Mouse (Mus musculus) cerebellum, adult 2 months (tissue): ENCODE measurements around the gene Birc5. TPM values are rescaled to one million over a fixed set of nuclear protein-coding genes. Genes with fewer than 3 reads are reported as not detected.

Source experiments
- DNase-seq, 2 experiments: peaks; one replicate each; pipeline ENCODE4 v3.0.0; 2021
- H3K27ac ChIP-seq: fragments of 200-500 bp; 2 replicates; pipeline ENCODE4 v1.5.1; 2012; ENCODE audit warnings: low read length, control low read depth, inconsistent platforms; ENCODE audit not compliant: insufficient read depth
- H3K27me3 ChIP-seq: fragments of 200-500 bp; 2 replicates; pipeline ENCODE4 v1.6.1; 2012; ENCODE audit warnings: inconsistent platforms, mild to moderate bottlenecking, low read length, moderate library complexity; ENCODE audit not compliant: control insufficient read depth, insufficient read depth
- H3K4me1 ChIP-seq: fragments of 200-500 bp; 2 replicates; pipeline ENCODE4 v1.6.1; 2011; ENCODE audit warnings: low read length; ENCODE audit not compliant: control insufficient read depth, insufficient read depth
- H3K4me3 ChIP-seq: fragments of 200-500 bp; replicated peaks from 2 replicates; pipeline ENCODE3; 2011; ENCODE audit warnings: mild to moderate bottlenecking, low read depth, low read length, control low read depth; ENCODE audit not compliant: insufficient read depth
- CTCF ChIP-seq: fragments of 200-500 bp; IDR thresholded peaks from 2 replicates; pipeline ENCODE4 v1.5.1; 2011; ENCODE audit warnings: low read depth, mild to moderate bottlenecking, control low read depth, low read length, moderate library complexity, borderline replicate concordance; ENCODE audit not compliant: insufficient read depth
- POLR2A ChIP-seq: fragments of 200-500 bp; IDR thresholded peaks from 2 replicates; pipeline ENCODE4 v1.6.1; 2011; ENCODE audit warnings: low read length, control low read depth, borderline replicate concordance; ENCODE audit not compliant: insufficient read depth
- WGBS: fragments of 180-500 bp; shearing (Covaris S2); methylation state at CpG from one replicate; pipeline ENCODE4 v1.1.7; 2018; 5-methylcytosine and 5-hydroxymethylcytosine counted together
- polyA plus RNA-seq: library from polyadenylated mRNA; depleted of rRNA; stranded (reverse); fragments of >200 nt; gene quantifications from 2 replicates; pipeline ENCODE4 v1.2.3, GENCODE M21; 2012

Gene Birc5
- polyA plus RNA-seq, 1 experiment: 1.2 TPM

GRCm38 (mm10) chr11:117874419-117874818 lies 25.4 kb downstream of the Birc5 start:
- no peak overlapping the region for H3K4me3 ChIP-seq
- H3K4me1 ChIP-seq: peaks cover 26% of the 10 kb centered on the region
- no peak for DNase-seq
- WGBS: 61% methylated on average over 4 of the region's 4 CpGs
- no peak overlapping the region for H3K27ac ChIP-seq
- no peaks in the 10 kb centered on the region for H3K27me3 ChIP-seq
- no peak for TF ChIP-seq POLR2A
- no peak for TF ChIP-seq CTCF

DNA sequence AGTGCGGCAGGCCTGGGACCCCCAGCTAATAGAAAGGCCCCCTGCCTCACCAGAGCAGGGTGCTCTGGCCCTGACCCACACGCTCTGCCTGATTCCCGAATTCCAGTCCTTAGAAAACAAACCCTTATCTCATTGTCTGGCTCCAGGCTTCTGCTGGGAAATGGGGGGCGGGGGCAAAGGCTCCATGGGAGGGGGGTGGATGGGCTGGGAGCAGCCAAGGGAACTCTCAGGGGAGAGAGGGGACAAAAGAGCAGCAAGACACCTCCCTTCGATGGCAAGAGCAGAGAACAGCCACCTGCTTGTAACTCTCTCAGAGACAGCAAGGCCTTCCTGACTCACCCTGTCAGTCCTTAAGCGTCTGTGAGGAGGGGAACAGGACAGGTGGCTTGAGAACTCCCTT lies 26.6 kb downstream of the Birc5 start:
- TF ChIP-seq CTCF: no peak
- TF ChIP-seq POLR2A: no peak
- DNase-seq: no peak
- no peak overlapping the region for H3K4me3 ChIP-seq
- WGBS: 68% methylated on average over 6 of the region's 6 CpGs
- no peak overlapping the region for H3K27ac ChIP-seq
- H3K27me3 ChIP-seq: no peaks in the 10 kb centered on the region
- H3K4me1 ChIP-seq: peaks cover 34% of the 10 kb centered on the region

DNA sequence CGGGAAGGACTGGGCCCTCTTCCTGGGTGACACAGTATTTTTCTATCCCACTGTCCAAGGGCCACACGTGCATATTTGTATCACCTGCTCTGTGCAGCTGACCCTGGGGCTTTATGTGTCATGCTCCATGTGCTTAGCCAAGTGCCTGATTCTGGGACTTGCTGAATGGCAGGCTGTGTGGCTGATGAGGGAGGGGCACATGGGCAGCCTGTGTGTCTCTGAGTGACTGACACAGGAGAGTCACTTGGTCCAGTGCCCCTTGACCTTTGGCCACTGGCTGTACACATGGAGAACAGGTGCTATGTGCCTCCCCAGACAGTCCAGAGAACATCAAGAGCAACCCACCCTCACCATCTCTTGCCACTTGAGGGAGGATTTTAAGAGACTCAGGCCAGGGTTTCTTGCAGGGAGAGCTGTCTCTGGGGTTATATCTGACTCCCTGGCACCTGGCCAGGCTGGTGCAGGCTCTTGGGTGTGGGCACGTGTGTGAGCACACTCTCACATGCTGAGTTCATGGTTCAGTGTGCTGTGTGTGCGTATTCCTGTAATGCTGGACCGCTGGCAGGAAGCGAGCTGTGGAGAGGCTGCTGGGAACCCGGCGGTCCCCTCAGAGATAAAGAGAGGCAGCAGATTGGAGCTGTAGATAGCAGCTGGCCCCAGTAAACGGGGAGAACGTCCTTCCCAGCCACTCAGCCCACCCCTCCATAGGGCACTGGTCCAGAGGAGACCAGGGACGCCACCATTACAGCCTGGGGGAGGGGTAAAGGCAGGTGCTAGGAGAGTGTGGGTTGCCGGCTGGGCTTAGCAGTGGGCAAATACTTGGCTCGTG lies 29.1 kb downstream of the Birc5 start:
- no peak overlapping the region for H3K4me3 ChIP-seq
- DNase-seq: no peak
- H3K27me3 ChIP-seq: no peaks in the 10 kb centered on the region
- WGBS: 21% methylated on average over 13 of the region's 13 CpGs
- H3K27ac ChIP-seq: no peak overlapping the region
- H3K4me1 ChIP-seq: peaks cover 39% of the 10 kb centered on the region
- TF ChIP-seq POLR2A: no peak

- Histone ChIP-seq H3K27me3 (no peaks in the 10 kb centered on the region), H3K4me1 (peaks cover 39% of the 10 kb centered on the region), H3K27ac (no peak overlapping the region), H3K4me3 (no peak overlapping the region)
- WGBS: 32% methylated on average over 8 of the region's 8 CpGs
- TF ChIP-seq POLR2A: no peak
- no peak for TF ChIP-seq CTCF
- no peak for DNase-seq
Observed at GRCm38 (mm10) chr11:117878892-117879291, 29.8 kb downstream of the Birc5 start.

- 71% methylated on average over 6 of the region's 6 CpGs for WGBS
- DNase-seq: no peak
- Histone ChIP-seq H3K4me3 (no peak overlapping the region), H3K27ac (no peak overlapping the region), H3K27me3 (no peaks in the 10 kb centered on the region), H3K4me1 (peaks cover 39% of the 10 kb centered on the region)
- TF ChIP-seq CTCF (no peak), POLR2A (no peak)
Observed at GRCm38 (mm10) chr11:117879676-117880075, 30.6 kb downstream of the Birc5 start.

GRCm38 (mm10) chr11:117880336-117880976 lies 31.4 kb downstream of the Birc5 start:
- Histone ChIP-seq H3K27ac (peak overlapping the region; percentile 0; the same call in 1 of the 2 replicates), H3K4me3 (no peak overlapping the region), H3K4me1 (peaks cover 39% of the 10 kb centered on the region), H3K27me3 (no peaks in the 10 kb centered on the region)
- WGBS: 18% methylated on average over 9 of the region's 9 CpGs
- TF ChIP-seq POLR2A (no peak), CTCF (no peak)
- DNase-seq: peak; percentile 45 to 57

DNA sequence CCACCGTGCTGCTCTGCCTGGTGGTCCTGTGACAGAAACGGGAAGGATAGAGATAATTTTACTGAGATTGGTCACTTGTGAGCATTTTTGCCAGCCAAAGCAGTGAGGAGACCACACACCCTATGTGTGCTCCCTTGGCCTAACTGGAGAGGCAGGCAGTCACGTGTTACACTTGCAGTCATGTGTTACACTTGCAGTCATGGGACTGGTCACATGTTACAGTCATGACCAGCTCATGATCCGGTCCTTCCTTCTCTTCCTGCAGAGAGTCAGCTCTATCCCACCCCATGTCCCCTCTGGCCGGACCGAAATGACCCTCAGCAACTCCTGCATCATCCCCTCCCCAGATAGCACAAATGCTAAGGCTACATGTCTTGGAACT lies 31.9 kb downstream of the Birc5 start:
- DNase-seq: no peak
- 0 out of 2 replicates have a peak overlapping the region, but pooled peaks have one; percentile 0 for H3K27ac ChIP-seq
- H3K4me1 ChIP-seq: peaks cover 39% of the 10 kb centered on the region
- no peak overlapping the region for H3K4me3 ChIP-seq
- 53% methylated on average over 6 of the region's 6 CpGs for WGBS
- TF ChIP-seq CTCF (no peak), POLR2A (no peak)
- no peaks in the 10 kb centered on the region for H3K27me3 ChIP-seq

GRCm38 (mm10) chr11:117881787-117882186 lies 32.7 kb downstream of the Birc5 start:
- H3K4me1 ChIP-seq: peaks cover 39% of the 10 kb centered on the region
- TF ChIP-seq CTCF (no peak), POLR2A (no peak)

More at GRCm38 (mm10) chr11:117881787-117882186, 32.7 kb downstream of the Birc5 start:
- H3K27ac ChIP-seq: no peak overlapping the region
- DNase-seq: no peak
- no peak overlapping the region for H3K4me3 ChIP-seq
- H3K27me3 ChIP-seq: no peaks in the 10 kb centered on the region
- 37% methylated on average over 8 of the region's 8 CpGs for WGBS
